Mouse (Mus musculus) CD4-positive naive resting alpha-beta T cell, adult 57 days (primary cell): ENCODE data around the gene Fam131c. TPM values are rescaled to one million over a fixed set of nuclear protein-coding genes. Genes with fewer than 3 reads are reported as not detected.

Experiments
- total RNA-seq: library from RNA; stranded (reverse); gene quantifications from one replicate; pipeline ENCODE4 v1.2.4, GENCODE M21; 2023

Gene Fam131c
- not detected for total RNA-seq

GRCm38 (mm10) chr4:141367997-141368791, at the start of gene Fam131c:
Gene Fam131c (plus strand): TSS chr4:141368220.

GRCm38 (mm10) chr4:141398545-141398944, 30.5 kb downstream of the Fam131c start, which contains the start of gene Clcnka:
Gene Clcnka (minus strand): TSS chr4:141398724.

GRCm38 (mm10) chr4:141415924-141416323, 47.9 kb downstream of the Fam131c start, which contains the start of gene Clcnkb:
Gene Clcnkb (minus strand): TSS chr4:141416014.

GRCm38 (mm10) chr4:141420192-141420829, 52.3 kb downstream of the Fam131c start, which contains the start of gene Hspb7:
Gene Hspb7 (plus strand): TSS chr4:141420779.

Other genes with a start within 250 kb of the Fam131c start
- gene Szrd1, start 228.4 kb upstream of the Fam131c start, total RNA-seq, result 105 TPM
- 23.8 TPM for gene Fbxo42, start 220.3 kb upstream of the Fam131c start, total RNA-seq
- 2.5 TPM for gene Rsg1, start 154.3 kb upstream of the Fam131c start, total RNA-seq
- not detected for gene Arhgef19, start 128.7 kb upstream of the Fam131c start, total RNA-seq
- 0.89 TPM for gene Epha2, start 67.0 kb upstream of the Fam131c start, total RNA-seq
- gene Clcnka, start 30.5 kb downstream of the Fam131c start, total RNA-seq, result not detected
- gene Clcnkb, start 47.8 kb downstream of the Fam131c start, total RNA-seq, result not detected
- not detected for gene Hspb7, start 52.6 kb downstream of the Fam131c start, total RNA-seq
- not detected for gene Srarp, start 67.9 kb downstream of the Fam131c start, total RNA-seq
- 41.5 TPM for gene Zbtb17, start 76.4 kb downstream of the Fam131c start, total RNA-seq
- 57.6 TPM for gene Spen, start 170.4 kb downstream of the Fam131c start, total RNA-seq
- not detected for gene Fblim1, start 237.9 kb downstream of the Fam131c start, total RNA-seq